Mouse (Mus musculus) cerebellum, adult 2 months (tissue): ENCODE measurements around the gene Foxo3. TPM values are rescaled to one million over a fixed set of nuclear protein-coding genes. Genes with fewer than 3 reads are reported as not detected.

Source experiments
- DNase-seq, 2 experiments: peaks; one replicate each; pipeline ENCODE4 v3.0.0; 2021
- H3K27ac ChIP-seq: fragments of 200-500 bp; 2 replicates; pipeline ENCODE4 v1.5.1; 2012; ENCODE audit warnings: low read length, control low read depth, inconsistent platforms; ENCODE audit not compliant: insufficient read depth
- H3K27me3 ChIP-seq: fragments of 200-500 bp; 2 replicates; pipeline ENCODE4 v1.6.1; 2012; ENCODE audit warnings: inconsistent platforms, mild to moderate bottlenecking, low read length, moderate library complexity; ENCODE audit not compliant: control insufficient read depth, insufficient read depth
- H3K4me1 ChIP-seq: fragments of 200-500 bp; 2 replicates; pipeline ENCODE4 v1.6.1; 2011; ENCODE audit warnings: low read length; ENCODE audit not compliant: control insufficient read depth, insufficient read depth
- H3K4me3 ChIP-seq: fragments of 200-500 bp; replicated peaks from 2 replicates; pipeline ENCODE3; 2011; ENCODE audit warnings: mild to moderate bottlenecking, low read depth, low read length, control low read depth; ENCODE audit not compliant: insufficient read depth
- CTCF ChIP-seq: fragments of 200-500 bp; IDR thresholded peaks from 2 replicates; pipeline ENCODE4 v1.5.1; 2011; ENCODE audit warnings: low read depth, mild to moderate bottlenecking, control low read depth, low read length, moderate library complexity, borderline replicate concordance; ENCODE audit not compliant: insufficient read depth
- POLR2A ChIP-seq: fragments of 200-500 bp; IDR thresholded peaks from 2 replicates; pipeline ENCODE4 v1.6.1; 2011; ENCODE audit warnings: low read length, control low read depth, borderline replicate concordance; ENCODE audit not compliant: insufficient read depth
- WGBS: fragments of 180-500 bp; shearing (Covaris S2); methylation state at CpG from one replicate; pipeline ENCODE4 v1.1.7; 2018; 5-methylcytosine and 5-hydroxymethylcytosine counted together
- polyA plus RNA-seq: library from polyadenylated mRNA; depleted of rRNA; stranded (reverse); fragments of >200 nt; gene quantifications from 2 replicates; pipeline ENCODE4 v1.2.3, GENCODE M21; 2012

The Foxo3 gene
- polyA plus RNA-seq, 1 experiment, result 50.5 TPM

DNA sequence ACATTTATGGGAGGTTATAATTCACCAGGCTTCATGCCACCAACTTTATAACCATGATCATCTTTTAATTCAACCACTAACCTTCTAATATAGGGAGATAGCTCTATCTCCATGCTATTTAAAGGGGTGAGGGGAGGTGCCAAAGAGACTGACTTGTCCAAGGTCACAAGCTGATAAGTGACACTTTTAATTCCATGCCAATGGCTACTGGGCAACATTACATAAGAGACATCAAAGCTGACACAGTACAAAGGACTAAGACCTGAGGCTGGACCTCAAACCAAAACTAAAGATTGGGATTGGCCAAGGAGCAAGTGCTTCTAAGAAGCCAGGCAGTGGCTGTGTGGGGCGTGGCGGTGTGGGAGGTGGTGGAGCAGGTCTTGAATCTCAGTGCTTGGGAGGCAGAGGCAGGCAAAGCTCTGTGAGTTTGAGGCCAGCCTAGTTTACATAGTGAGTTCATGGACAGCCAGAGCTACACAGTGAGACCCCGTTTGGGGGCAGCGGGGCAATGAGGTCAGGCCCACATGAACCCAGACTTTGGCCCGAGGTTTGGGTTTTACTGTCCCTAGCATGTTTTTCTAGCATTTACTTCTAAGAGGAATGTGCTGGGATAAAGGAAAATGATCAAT, 46.0 kb downstream of the Foxo3 start:
- DNase-seq, result no peak
- Histone ChIP-seq H3K4me3 (no peak overlapping the region), H3K27ac (peak overlapping the region; percentile 6; the same call in 1 of the 2 replicates), H3K4me1 (peaks cover 69% of the 10 kb centered on the region), H3K27me3 (no peaks in the 10 kb centered on the region)
- WGBS, result 90% methylated on average over 5 of the region's 5 CpGs
- TF ChIP-seq POLR2A (no peak), CTCF (no peak)

DNA sequence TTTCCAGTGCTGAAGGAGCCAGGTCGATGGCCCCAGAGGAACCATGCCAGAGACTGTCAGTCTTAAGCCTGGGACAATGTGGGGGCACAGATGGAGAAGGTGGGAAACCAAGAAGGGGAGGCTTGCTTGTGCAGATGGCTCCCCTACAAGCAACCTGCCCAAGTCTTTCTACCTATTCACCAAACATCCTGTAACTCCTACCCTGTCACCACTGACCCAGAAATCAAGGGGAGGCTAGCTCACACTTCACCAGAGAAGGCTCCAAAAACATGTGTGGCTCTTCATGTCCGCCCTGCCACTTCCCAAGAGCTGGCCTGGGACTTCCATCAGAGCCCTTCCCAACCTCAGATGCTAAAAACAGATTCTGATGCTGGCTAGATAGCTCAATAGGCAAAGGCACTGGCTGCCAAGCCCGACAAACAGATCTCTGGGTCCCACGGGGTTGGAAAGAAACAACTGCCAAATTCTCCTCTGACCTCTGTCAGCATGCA, 48.8 kb downstream of the Foxo3 start:
- 2% methylated on average over 4 of the region's 4 CpGs for WGBS
- H3K27ac ChIP-seq, result peak overlapping the region; percentile 76
- peak; percentile 72 to 81 for DNase-seq
- peaks cover 63% of the 10 kb centered on the region for H3K4me1 ChIP-seq
- no peaks in the 10 kb centered on the region for H3K27me3 ChIP-seq
- no peak for TF ChIP-seq CTCF
- no peak for TF ChIP-seq POLR2A
- H3K4me3 ChIP-seq, result no peak overlapping the region

DNA sequence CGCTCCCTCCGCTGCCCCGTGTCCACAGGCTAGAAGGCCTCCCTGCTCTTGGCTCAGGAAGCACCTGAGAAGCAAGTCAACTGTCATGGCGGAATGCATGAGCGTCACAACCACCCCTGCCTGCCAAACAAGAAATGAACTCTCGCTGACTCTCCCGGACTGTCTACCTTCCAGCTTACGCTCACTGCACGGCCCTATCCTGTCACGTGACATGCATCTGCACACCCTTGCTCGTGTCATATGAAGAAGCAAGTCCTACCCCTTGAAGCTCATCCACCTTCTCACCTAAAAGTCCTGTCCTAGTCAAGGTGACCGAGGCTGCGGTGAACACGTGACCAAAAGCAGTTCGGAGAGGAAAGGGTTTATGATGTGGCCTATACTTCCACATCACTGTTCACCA, 50.4 kb downstream of the Foxo3 start:
- TF ChIP-seq POLR2A (no peak), CTCF (no peak)
- WGBS, result 62% methylated on average over 15 of the region's 15 CpGs
- H3K27me3 ChIP-seq, result no peaks in the 10 kb centered on the region
- peaks cover 68% of the 10 kb centered on the region for H3K4me1 ChIP-seq
- no peak overlapping the region for H3K4me3 ChIP-seq
- H3K27ac ChIP-seq, result peak overlapping the region; percentile 54; the same call in 1 of the 2 replicates
- no peak for DNase-seq

DNA sequence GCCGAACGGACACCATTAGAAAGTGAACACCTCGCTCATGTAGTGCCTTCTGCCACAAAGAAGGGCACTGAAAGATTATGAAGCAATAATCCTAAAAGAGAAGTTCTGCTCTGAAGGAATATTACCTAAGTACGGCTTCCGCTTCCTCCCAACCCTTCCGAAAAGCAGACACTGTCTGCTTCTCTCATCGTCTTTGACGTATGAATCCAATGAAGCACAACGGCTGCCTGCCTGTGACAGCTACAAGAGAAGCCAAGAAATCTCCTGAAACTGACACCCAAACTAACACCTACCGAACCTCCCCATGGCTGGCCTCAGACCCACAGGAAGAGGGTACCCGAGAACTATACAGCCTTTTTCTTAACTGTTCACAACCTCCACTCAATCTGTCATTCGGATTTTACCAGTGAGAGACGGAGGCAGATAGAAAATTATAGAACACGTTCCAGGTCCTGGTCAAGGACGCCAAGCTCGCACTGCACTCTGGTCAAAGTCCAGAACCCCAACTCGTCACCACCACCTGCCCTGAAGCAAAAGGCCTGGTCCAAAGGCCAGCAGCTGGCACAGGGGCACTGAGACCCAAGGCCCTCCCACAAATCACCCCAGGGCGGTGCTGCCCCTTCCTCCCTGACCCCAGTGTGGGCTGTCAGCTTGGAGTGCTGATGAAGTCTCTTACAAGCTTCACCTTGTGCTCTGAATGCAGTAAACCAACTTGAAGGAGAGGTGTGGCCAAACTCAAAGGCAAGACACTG, 51.2 kb downstream of the Foxo3 start:
- peak overlapping the region; percentile 54 for H3K27ac ChIP-seq
- H3K4me1 ChIP-seq, result peaks cover 68% of the 10 kb centered on the region
- no peak for DNase-seq
- no peak for TF ChIP-seq POLR2A
- TF ChIP-seq CTCF, result no peak
- H3K27me3 ChIP-seq, result no peaks in the 10 kb centered on the region
- no peak overlapping the region for H3K4me3 ChIP-seq
- WGBS, result 22% methylated on average over 18 of the region's 18 CpGs

DNA sequence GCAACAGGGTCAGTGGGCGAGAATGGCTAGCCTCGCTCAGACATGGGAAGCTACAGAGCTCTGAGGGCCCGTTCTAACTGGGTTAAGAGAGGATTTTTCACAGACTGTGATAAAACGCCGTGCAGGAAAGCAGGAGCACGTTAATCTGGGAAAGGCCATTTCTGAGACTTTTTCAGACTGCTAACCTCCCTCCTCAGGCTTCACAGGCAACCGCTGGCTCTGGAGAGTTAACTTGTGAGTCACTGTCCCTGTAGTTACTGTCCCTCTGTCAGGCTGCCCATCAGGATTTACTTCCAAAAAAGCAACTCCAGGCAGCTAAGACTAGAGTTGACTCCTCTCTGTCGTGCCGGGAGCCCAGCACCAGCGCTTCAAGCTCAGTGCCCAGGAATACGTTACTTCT, 54.6 kb downstream of the Foxo3 start:
- 70% methylated on average over 11 of the region's 11 CpGs for WGBS
- H3K27me3 ChIP-seq, result no peaks in the 10 kb centered on the region
- peaks cover 58% of the 10 kb centered on the region for H3K4me1 ChIP-seq
- TF ChIP-seq CTCF (no peak), POLR2A (no peak)
- H3K4me3 ChIP-seq, result no peak overlapping the region
- DNase-seq, result no peak
- H3K27ac ChIP-seq, result no peak overlapping the region

DNA sequence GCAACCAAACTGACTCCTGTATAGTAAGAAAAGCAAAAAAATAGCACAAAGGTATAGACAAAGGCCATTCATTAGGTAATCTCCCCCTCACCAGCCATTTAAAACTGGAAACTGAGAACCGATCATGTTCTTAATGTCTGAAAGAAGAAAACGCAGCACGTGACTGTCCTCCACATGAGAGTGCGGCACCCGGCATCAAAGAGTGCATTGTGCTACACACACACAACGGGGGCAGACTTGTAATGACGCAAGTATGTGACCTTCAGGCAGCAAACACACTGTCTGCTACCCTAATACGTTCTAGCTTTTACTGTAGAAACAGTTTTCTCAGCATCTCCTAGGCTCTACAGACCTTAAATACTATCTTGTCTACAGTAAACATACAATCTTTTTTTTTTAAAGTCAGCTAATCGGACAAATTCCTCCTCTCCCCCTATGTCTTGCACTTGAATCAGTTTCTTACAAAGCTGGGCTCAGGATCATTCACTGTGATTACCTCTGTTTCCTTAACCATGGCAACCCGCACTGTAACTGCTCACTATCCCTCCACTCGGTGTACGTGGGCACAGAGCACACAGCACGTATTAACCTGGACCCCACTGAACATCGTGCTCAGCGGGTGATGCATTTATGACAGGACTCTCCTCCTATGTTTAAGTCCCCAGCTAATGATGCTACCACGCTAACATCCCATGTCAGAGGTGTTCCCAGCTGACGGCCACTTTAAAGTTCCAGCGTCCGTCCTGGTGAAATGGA, 55.2 kb downstream of the Foxo3 start:
- DNase-seq, result no peak
- Histone ChIP-seq H3K27me3 (no peaks in the 10 kb centered on the region), H3K4me1 (peaks cover 56% of the 10 kb centered on the region), H3K4me3 (no peak overlapping the region), H3K27ac (no peak overlapping the region)
- 71% methylated on average over 19 of the region's 19 CpGs for WGBS
- TF ChIP-seq POLR2A, result no peak
- TF ChIP-seq CTCF, result no peak

DNA sequence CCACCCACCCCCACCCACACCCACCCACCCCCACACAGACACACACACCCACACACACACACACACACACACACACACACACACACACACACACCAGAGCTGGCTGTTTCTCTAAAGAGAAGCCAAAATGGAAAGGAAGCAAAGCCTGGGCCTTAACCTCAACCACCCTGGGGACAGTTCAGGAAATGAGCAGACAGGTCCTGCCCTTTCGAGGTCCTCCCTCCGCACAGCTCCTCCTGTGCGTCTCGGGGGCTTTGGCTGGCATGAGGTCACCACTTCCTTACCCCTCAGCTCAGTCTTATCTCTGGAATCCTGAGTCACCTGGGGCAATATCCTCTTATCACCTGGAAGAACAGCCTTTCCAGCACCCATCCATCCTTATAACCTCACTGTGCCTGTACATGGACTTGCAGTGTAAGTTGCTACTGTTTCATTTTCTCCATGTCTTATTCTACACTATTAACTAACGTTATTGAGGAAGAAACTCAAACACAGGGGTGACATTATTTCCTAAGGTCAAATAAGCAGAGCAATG, 56.1 kb downstream of the Foxo3 start:
- WGBS, result 68% methylated on average over 5 of the region's 5 CpGs
- Histone ChIP-seq H3K27ac (no peak overlapping the region), H3K4me3 (no peak overlapping the region), H3K27me3 (no peaks in the 10 kb centered on the region), H3K4me1 (peaks cover 49% of the 10 kb centered on the region)
- TF ChIP-seq CTCF, result no peak
- TF ChIP-seq POLR2A, result no peak
- no peak for DNase-seq

DNA sequence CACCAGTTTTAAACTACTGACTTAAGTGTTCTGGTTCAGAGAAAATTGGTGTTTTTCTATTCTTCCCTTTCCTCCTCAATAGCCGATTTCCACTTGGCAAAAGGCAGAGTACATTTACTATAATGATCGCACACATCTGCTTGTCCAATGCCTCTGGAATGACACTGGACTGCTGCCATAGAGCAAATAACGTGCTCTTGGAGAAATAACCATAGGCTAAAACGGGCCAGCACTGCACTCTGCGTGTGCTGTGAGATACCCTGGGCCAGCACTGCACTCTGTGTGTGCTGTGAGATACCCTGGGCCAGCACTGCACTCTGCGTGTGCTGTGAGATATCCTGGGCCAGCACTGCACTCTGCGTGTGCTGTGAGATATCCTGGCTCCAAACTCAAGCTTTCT, 65.1 kb downstream of the Foxo3 start:
- no peak overlapping the region for H3K4me3 ChIP-seq
- H3K4me1 ChIP-seq, result peaks cover 43% of the 10 kb centered on the region
- H3K27me3 ChIP-seq, result no peaks in the 10 kb centered on the region
- 0 out of 2 replicates have a peak overlapping the region, but pooled peaks have one; percentile 16 for H3K27ac ChIP-seq
- 23% methylated on average over 7 of the region's 7 CpGs for WGBS
- TF ChIP-seq POLR2A (no peak), CTCF (no peak)
- DNase-seq, result no peak
